Mouse (Mus musculus): ENCODE measurements around the gene Erc2. TPM values are rescaled to one million over a fixed set of nuclear protein-coding genes. Genes with fewer than 3 reads are reported as not detected.

Erc2 gene
- polyA plus RNA-seq, 1 experiment, result 0.90 TPM

DNA sequence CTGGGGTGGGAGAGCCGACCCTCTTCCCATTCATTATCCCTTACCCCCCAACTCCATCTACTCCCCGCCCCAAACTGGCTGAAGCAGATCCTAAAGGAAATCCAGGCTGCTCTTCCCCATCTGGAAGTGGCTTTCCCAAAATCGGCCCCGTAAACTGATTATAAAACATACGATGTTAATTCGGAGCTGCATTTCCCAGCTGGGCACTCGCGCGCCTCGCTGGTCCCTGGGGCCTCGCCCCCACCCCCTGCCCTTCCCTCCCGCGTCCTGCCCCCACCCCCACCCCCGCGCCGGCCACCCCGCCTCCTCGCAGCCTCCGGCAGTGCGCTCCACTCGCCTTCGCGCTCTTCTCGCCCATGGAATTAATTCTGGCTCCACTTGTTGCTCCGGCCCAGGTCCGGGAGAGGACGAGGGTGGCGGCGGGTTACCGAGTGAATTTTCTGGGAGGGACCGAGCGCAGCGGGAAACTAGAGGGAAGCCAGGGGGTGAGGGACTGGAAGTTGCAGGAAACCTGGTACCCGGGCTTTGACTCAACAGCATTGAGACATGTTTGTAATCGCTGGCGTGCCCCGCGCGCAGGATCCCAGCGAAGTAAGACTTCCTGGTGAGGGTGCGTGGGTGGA lies 888.9 kb downstream of the Erc2 start:
- TF ChIP-seq MYOD1 (IDR thresholded peaks at IDR 0.05; ENCODE audit: control insufficient read depth, insufficient read length, low read depth), result no peak
- TF ChIP-seq USF1 (IDR thresholded peaks at IDR 0.05; ENCODE audit: low read depth), result no peak
- no peak for TF ChIP-seq FOSL1 (IDR thresholded peaks at IDR 0.05; ENCODE audit: insufficient read depth, low read length, poor library complexity, severe bottlenecking)
- no peak for TF ChIP-seq CTCF (IDR thresholded peaks at IDR 0.05; ENCODE audit: control insufficient read depth, insufficient read depth, insufficient read length)
- no peak for TF ChIP-seq MAX (IDR thresholded peaks at IDR 0.05)
- TF ChIP-seq CEBPB (IDR thresholded peaks at IDR 0.05; ENCODE audit: low read depth), result no peak
- TF ChIP-seq MYOG (IDR thresholded peaks at IDR 0.05; ENCODE audit: control insufficient read depth, extremely low read depth, insufficient read length), result no peak
- H3K27me3 ChIP-seq (ENCODE audit: control insufficient read depth, insufficient read depth, insufficient read length), result peaks cover 4% of the 10 kb centered on the region
- no peaks in the 10 kb centered on the region for H3K79me3 ChIP-seq (ENCODE audit: low read depth)
- no peak overlapping the region for H3K4me3 ChIP-seq (ENCODE audit: insufficient read depth, poor library complexity, severe bottlenecking)
- no peaks in the 10 kb centered on the region for H3K79me2 ChIP-seq (ENCODE audit: control insufficient read depth, insufficient read depth)
- no peak overlapping the region for H3ac ChIP-seq (ENCODE audit: control insufficient read depth, insufficient read length, low read depth)
- no peaks in the 10 kb centered on the region for H3K36me3 ChIP-seq (ENCODE audit: control insufficient read depth, insufficient read depth)

DNA sequence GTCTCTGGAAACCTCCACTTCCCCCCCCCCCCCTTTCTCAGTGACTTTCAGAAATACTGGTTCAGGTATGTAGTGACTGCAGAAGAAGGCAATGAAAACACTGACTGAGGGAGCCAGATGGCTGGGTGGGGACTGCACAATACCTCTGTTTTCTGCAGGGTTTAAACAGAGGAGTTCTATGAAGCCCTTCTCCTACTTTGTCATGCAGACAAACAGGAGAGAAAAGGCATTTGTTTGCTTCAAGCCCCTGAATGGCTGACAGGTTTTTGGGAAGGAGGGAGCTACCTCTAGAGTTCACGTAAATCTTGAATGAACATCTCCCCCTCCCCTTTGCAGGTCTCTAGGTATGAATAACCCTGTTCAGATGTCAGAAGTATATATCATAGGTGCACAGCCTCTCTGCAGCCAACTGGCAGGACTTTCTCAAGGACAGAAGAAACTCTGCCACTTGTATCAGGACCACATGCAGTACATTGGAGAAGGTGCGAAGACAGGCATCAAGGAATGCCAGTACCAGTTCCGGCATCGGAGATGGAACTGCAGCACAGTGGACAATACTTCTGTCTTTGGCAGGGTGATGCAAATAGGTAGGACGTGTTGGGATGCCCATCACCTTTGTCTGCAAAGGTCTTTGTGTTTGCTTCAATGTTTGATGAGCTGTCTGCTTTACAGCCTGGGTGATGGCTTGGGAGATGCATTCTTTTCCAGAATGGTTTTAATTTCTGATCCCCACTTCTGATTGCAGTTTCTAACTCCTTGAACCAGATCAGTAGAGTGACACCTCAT lies 890.8 kb downstream of the Erc2 start:
- no peak overlapping the region for H3ac ChIP-seq (ENCODE audit: control insufficient read depth, insufficient read length, low read depth)
- H3K79me3 ChIP-seq (ENCODE audit: low read depth), result no peaks in the 10 kb centered on the region
- no peak overlapping the region for H3K4me3 ChIP-seq (ENCODE audit: insufficient read depth, poor library complexity, severe bottlenecking)
- H3K27me3 ChIP-seq (ENCODE audit: control insufficient read depth, insufficient read depth, insufficient read length), result no peaks in the 10 kb centered on the region
- H3K36me3 ChIP-seq (ENCODE audit: control insufficient read depth, insufficient read depth), result no peaks in the 10 kb centered on the region
- TF ChIP-seq FOSL1 (IDR thresholded peaks at IDR 0.05; ENCODE audit: insufficient read depth, low read length, poor library complexity, severe bottlenecking) (no peak), MAX (IDR thresholded peaks at IDR 0.05) (no peak), MYOD1 (IDR thresholded peaks at IDR 0.05; ENCODE audit: control insufficient read depth, insufficient read length, low read depth) (no peak), MYOG (IDR thresholded peaks at IDR 0.05; ENCODE audit: control insufficient read depth, extremely low read depth, insufficient read length) (no peak), CEBPB (IDR thresholded peaks at IDR 0.05; ENCODE audit: low read depth) (no peak), USF1 (IDR thresholded peaks at IDR 0.05; ENCODE audit: low read depth) (no peak), CTCF (IDR thresholded peaks at IDR 0.05; ENCODE audit: control insufficient read depth, insufficient read depth, insufficient read length) (no peak)
- H3K79me2 ChIP-seq (ENCODE audit: control insufficient read depth, insufficient read depth), result no peaks in the 10 kb centered on the region

DNA sequence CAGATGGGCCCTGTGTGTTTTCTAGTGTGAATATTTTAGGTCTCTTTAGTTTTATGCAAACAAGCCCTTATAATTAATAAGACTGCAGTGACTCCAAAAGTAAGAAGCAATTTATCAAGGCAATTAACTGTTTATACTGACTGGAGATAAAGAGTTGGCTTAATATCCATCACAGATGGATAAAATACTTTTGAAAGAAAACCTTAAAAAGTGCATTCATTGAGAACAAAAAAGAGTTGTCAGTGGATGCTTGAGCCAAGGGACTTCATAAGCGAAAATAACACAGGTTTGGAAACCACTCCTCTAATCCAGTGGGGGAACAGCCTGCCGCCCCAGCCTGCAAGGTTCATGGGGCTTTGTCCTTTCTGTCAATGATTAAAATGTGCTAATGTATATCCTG lies 891.9 kb downstream of the Erc2 start:
- H3K4me3 ChIP-seq (ENCODE audit: insufficient read depth, poor library complexity, severe bottlenecking), result no peak overlapping the region
- no peaks in the 10 kb centered on the region for H3K79me3 ChIP-seq (ENCODE audit: low read depth)
- H3K27me3 ChIP-seq (ENCODE audit: control insufficient read depth, insufficient read depth, insufficient read length), result no peaks in the 10 kb centered on the region
- no peak overlapping the region for H3ac ChIP-seq (ENCODE audit: control insufficient read depth, insufficient read length, low read depth)
- H3K79me2 ChIP-seq (ENCODE audit: control insufficient read depth, insufficient read depth), result no peaks in the 10 kb centered on the region
- TF ChIP-seq MAX (IDR thresholded peaks at IDR 0.05) (no peak), MYOD1 (IDR thresholded peaks at IDR 0.05; ENCODE audit: control insufficient read depth, insufficient read length, low read depth) (no peak), CEBPB (IDR thresholded peaks at IDR 0.05; ENCODE audit: low read depth) (no peak)
- no peaks in the 10 kb centered on the region for H3K36me3 ChIP-seq (ENCODE audit: control insufficient read depth, insufficient read depth)

DNA sequence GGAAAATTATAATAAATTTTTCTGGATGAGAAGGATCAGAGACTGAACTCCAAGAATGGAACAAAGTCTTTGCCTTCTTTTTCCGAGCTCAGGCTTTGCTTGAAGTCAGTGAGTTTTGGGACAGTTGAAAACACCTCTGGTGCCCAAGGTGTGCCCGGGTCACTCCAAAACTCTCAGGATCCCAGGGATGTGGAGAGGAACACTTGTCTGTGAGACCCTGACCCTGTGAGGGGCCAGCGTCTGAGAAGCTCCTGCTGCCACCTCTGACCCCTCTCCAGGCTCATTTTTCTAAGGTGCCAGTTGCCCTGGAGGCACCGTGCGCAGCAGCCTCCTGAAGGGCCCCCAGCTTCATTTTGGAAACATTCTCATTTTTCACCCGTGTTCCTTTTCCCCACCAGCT lies 893.1 kb downstream of the Erc2 start:
- H3K27me3 ChIP-seq (ENCODE audit: control insufficient read depth, insufficient read depth, insufficient read length), result no peaks in the 10 kb centered on the region
- no peaks in the 10 kb centered on the region for H3K79me3 ChIP-seq (ENCODE audit: low read depth)
- no peak overlapping the region for H3ac ChIP-seq (ENCODE audit: control insufficient read depth, insufficient read length, low read depth)
- TF ChIP-seq CEBPB (IDR thresholded peaks at IDR 0.05; ENCODE audit: low read depth) (no peak), FOSL1 (IDR thresholded peaks at IDR 0.05; ENCODE audit: insufficient read depth, low read length, poor library complexity, severe bottlenecking) (no peak), USF1 (IDR thresholded peaks at IDR 0.05; ENCODE audit: low read depth) (no peak), CTCF (IDR thresholded peaks at IDR 0.05; ENCODE audit: control insufficient read depth, insufficient read depth, insufficient read length) (no peak), MAX (IDR thresholded peaks at IDR 0.05) (no peak), MYOD1 (IDR thresholded peaks at IDR 0.05; ENCODE audit: control insufficient read depth, insufficient read length, low read depth) (no peak), MYOG (IDR thresholded peaks at IDR 0.05; ENCODE audit: control insufficient read depth, extremely low read depth, insufficient read length) (no peak)
- no peaks in the 10 kb centered on the region for H3K79me2 ChIP-seq (ENCODE audit: control insufficient read depth, insufficient read depth)
- no peaks in the 10 kb centered on the region for H3K36me3 ChIP-seq (ENCODE audit: control insufficient read depth, insufficient read depth)
- no peak overlapping the region for H3K4me3 ChIP-seq (ENCODE audit: insufficient read depth, poor library complexity, severe bottlenecking)

DNA sequence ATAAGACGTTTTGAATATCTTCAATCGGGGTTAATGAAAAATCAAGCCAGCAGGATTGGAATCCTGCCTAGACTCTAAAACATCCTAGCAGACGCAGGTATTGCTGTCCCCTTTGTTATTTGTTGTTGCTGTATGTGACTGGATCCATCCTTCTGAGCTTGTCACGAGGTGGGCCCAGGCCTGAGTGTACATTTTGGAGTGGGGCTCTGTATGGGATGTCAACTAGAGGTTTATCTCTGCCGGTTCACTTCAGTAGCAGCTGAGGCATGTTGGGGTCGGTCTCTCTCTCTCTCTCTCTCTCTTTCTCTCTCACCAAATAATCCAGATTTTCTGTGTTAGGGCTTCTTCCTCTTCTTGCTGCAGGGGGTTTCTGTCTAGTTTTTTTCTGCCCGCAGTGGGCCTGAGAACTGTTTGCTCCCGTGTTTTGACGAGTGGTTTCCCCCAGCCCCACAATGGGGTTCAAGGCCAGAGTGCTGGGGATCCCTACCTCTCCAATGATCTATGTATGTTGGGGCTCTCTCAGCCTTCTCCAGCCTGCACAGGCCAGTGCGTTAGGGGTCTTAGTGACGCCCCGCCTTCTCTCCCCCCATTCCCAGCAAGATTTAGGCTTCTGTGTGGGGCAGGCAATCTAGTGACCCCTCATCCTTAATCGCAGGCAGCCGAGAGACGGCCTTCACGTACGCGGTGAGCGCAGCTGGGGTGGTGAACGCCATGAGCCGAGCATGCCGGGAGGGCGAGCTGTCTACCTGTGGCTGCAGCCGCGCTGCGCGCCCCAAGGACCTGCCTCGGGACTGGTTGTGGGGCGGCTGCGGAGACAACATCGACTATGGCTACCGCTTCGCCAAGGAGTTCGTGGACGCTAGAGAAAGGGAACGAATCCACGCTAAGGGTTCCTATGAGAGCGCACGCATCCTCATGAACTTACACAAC lies 895.7 kb downstream of the Erc2 start:
- H3ac ChIP-seq (ENCODE audit: control insufficient read depth, insufficient read length, low read depth), result no peak overlapping the region
- TF ChIP-seq CEBPB (IDR thresholded peaks at IDR 0.05; ENCODE audit: low read depth), result no peak
- H3K36me3 ChIP-seq (ENCODE audit: control insufficient read depth, insufficient read depth), result no peaks in the 10 kb centered on the region
- no peak overlapping the region for H3K4me3 ChIP-seq (ENCODE audit: insufficient read depth, poor library complexity, severe bottlenecking)
- no peaks in the 10 kb centered on the region for H3K79me3 ChIP-seq (ENCODE audit: low read depth)
- no peaks in the 10 kb centered on the region for H3K79me2 ChIP-seq (ENCODE audit: control insufficient read depth, insufficient read depth)
- no peaks in the 10 kb centered on the region for H3K27me3 ChIP-seq (ENCODE audit: control insufficient read depth, insufficient read depth, insufficient read length)
